Mouse (Mus musculus): ENCODE measurements at regions not wholly inside any gene's neighbourhood (a gene's known extent, or its start where the extent isn't known, plus 50 kb on each side); places are given as distances from the start of the nearest gene placed in this dataset.

GRCm38 (mm10) chr3:35269977-35270880 lies 483.7 kb upstream of the Atp11b start:
- TF ChIP-seq POLR2A (IDR thresholded peaks at IDR 0.05; ENCODE audit: insufficient read depth, low read depth, low read length) (no peak), CTCF (IDR thresholded peaks at IDR 0.05) (no peak)

Measured in heart, adult 2 months (tissue).